Mouse (Mus musculus) ovary, postnatal 10 days (tissue): ENCODE data around the gene Sprr2a1.
"Not testable (repeated sequence)": the region's sequence is repeated elsewhere in the genome, so short reads cannot be mapped to it uniquely, and the experiment has no call there.

Experiments used
- DNase-seq: peaks from one replicate; pipeline ENCODE4 v3.0.0; 2022; ENCODE audit warnings: low spot score

Sprr2a1 gene

GRCm38 (mm10) chr3:92215569-92215968, at the start of gene Sprr2a1, which contains the start of gene Sprr2a2:
TSS of gene Sprr2a1 (plus strand) at chr3:92215799.
TSS of gene Sprr2a2 (plus strand) at chr3:92215920.
- not testable (repeated sequence) for DNase-seq

DNA sequence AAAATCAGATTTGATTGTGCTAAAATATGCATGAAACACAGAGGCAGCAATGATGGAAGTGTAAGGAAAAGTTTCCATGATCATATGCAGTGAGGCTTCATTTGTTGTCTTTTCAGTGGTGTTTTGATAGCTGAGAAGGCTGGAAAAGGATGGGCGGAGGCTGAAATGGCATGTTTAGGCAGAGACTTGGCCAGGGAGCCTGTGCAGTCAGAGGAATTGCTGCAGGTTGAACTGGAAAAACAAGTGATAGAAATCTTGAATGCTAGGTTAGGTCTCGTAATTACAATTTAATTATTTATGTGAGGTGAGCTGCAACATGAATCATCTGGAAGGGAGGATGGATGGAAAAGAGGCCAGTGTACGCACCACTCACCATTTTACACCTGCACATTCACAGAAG, 45.8 kb upstream of the Sprr2a1 start:
- no peak for DNase-seq

GRCm38 (mm10) chr3:92176880-92177279, 38.7 kb upstream of the Sprr2a1 start:
- DNase-seq: no peak

DNA sequence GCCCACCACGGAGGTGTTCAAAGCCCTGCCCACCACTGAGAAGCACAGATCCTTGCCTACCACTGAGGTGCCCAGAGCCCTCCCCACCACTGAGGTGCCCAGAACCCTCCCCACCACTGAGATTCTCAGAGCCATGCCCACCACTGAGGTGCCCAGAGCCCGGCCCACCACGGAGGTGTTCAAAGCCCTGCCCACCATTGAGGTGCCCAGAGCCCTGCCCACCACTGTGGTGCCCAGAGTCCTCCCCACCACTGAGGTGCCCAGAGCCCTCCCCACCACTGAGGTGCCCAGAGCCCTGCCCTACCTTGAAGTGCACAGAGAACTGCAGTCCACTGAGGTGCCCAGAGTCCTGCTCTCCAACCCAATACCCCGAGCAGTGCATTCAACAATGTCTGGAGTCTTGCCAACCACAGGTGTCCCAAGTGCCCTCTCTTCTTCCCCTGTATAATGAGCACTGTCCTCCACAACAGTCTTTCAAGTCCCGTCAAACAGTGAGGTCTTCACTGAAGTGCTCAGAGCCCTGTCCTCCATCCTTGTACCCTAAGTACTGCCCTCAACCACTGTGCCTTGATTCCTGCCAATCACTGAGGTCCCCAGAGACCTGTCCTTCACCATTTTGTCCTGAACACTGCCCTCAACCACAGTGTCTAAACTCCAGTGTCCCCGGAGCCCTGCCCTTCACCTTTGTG, 19.9 kb upstream of the Sprr2a1 start:
- no peak for DNase-seq

DNA sequence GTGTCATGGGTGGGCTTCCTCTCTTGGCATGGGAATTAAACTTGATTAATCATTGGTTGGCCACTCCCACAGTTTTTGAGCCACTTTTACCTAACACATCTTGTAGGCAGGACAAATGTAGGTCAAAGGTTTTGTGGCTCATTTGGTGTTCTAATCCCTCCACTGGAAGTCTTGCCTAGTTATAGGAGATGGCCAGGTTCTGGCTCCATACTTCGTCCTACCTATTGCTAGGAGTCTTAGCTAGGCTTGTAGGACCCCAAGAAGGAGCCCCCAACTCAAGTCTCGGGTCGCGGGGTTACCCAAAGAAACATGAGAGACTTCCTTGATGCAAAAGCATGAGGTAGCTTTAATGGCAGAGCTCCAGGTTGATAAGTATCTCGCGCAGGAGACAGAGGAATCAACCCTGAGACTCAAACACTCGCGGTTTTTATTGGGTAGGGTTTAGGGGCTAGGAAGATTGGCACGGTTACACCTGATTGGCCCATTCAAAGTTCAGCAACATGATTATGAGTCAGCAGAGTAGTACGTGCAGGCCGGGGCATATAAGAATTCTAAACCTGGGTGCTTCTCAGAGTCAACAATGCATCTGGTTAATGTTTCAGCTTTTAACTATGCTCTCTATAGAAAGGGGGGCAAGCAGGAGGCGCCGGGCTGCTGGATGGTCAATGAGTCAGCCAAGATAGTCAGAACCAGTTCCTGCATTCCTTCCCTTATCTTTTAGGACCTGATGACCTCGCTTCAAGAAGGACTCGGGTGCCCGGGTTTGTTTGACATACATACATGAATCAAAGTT, 4.3 kb upstream of the Sprr2a1 start:
- DNase-seq: not testable (repeated sequence)

GRCm38 (mm10) chr3:92212059-92212458, 3.5 kb upstream of the Sprr2a1 start:
- DNase-seq: not testable (repeated sequence)

- DNase-seq: not testable (repeated sequence)
These were observed 1.9 kb upstream of the Sprr2a1 start for GRCm38 (mm10) chr3:92213651-92214050.

DNA sequence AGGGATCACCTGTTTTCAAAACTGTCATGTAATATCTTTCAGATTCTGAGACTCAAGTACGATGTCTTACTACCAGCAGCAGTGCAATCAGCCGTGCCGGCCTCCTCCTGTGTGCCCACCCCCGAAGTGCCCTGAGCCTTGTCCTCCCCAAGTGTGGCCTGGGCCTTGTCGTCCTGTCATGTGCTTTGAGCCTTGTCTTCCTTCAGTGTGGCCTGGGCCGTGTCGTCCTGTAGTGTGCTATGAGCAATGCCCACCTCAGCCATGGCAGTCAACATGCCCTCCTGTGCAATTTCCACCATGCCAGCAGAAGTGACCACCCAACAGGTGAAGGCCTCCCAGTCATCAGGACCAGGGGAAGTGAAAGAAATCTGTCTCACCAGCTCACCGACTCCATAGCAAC, 3.4 kb downstream of the Sprr2a1 start:
- not testable (repeated sequence) for DNase-seq

DNA sequence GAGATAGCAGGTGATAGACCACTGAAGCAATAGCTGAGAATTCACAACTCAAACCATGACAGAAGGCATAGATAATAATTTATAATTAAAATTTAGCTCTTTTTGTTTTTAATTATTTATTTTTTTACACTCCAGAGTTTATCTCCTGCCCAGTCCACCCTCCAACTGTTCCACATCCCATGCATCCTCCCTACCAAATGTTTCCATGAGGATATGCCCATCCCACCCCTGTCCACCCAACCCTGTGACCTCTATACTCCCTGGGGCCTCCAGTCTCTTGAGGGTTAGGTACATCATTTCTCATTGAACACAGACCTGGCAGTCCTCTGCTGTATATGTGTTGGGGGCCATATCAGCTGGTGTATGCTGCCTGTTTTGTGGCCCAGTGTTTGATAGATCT, 8.1 kb downstream of the Sprr2a1 start:
- not testable (repeated sequence) for DNase-seq

- DNase-seq: not testable (repeated sequence)
These were observed 11.8 kb downstream of the Sprr2a1 start for GRCm38 (mm10) chr3:92227410-92227809.

DNA sequence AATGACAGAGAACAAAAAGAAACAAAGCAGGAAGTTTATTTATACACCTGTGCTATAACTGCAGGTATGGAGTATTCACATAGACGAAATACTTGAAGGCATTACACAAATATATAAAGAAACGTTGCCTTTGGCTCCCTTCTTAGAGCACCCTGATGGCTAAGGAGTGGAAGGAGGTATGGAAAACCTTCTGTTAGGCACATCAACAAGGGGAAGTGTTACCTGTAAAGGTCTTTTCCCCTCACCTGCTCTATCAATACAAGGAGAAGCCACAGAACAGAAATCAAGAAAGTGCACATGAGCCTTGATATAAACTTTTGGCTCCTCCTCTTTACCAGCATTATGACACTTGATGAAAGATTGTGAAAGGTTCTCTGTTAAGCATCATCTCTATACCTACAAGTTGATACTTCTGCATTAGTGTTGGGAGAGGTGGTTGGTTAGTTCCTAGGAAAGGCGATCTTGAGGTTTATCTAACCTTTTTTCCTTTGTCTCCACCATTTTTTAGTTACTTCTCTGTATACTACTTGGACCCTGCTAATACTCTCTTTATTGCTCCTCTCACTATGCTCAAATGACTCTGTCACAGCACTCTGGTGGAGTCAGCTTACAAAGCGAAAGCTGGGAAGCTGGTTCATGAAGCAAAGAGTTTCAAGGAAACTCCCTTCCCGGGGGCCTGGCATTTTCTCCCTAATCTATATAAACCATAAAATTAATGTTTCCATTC, 21.0 kb downstream of the Sprr2a1 start:
- DNase-seq: not testable (repeated sequence)

DNA sequence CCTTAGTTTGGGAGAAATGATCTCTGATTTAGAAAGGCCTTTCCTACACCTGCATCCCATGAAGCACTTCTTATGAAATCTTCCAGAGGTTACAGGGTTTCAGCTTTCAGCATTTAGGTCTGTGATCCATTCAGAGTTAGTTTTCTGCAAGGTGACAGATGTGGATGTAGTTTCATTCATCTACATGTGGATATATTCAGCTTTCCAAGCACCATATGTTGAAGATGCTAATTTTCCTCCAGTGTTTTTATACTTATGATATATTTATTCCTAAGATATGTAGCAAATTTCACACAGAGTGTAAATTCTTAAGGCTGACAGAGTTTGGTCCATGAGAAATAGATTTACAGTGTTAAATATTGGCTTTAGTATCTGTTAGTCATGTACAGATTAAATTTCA, 23.1 kb downstream of the Sprr2a1 start:
- not testable (repeated sequence) for DNase-seq

GRCm38 (mm10) chr3:92239197-92239596, 23.6 kb downstream of the Sprr2a1 start:
- not testable (repeated sequence) for DNase-seq

DNA sequence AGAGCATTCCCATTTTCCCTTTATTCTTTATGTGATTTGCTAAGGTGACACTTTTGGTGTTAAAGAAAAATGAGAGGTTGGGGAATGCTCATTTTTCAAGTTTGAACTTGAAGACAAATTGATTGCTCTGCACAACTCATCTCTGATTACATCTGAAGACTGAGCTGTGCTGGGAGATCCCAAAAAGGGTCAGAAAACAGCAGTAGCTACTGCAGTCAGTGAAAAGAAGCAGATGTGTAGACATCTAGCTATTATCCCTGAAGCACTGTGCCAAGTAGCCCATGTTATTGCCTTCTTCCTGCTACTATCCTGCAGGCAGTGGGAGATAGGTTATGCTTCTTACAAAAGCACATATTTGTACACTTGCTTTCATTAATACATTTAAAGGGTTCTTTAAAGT, 29.2 kb downstream of the Sprr2a1 start:
- DNase-seq: not testable (repeated sequence)

DNA sequence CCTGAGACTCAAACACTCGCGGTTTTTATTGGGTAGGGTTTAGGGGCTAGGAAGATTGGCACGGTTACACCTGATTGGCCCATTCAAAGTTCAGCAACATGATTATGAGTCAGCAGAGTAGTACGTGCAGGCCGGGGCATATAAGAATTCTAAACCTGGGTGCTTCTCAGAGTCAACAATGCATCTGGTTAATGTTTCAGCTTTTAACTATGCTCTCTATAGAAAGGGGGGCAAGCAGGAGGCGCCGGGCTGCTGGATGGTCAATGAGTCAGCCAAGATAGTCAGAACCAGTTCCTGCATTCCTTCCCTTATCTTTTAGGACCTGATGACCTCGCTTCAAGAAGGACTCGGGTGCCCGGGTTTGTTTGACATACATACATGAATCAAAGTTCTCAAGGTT, 30.6 kb downstream of the Sprr2a1 start:
- DNase-seq: not testable (repeated sequence)

- DNase-seq: not testable (repeated sequence)
These were observed 32.9 kb downstream of the Sprr2a1 start for GRCm38 (mm10) chr3:92248494-92248893.

- DNase-seq: not testable (repeated sequence)
These were observed 34.9 kb downstream of the Sprr2a1 start for GRCm38 (mm10) chr3:92250450-92250849.

DNA sequence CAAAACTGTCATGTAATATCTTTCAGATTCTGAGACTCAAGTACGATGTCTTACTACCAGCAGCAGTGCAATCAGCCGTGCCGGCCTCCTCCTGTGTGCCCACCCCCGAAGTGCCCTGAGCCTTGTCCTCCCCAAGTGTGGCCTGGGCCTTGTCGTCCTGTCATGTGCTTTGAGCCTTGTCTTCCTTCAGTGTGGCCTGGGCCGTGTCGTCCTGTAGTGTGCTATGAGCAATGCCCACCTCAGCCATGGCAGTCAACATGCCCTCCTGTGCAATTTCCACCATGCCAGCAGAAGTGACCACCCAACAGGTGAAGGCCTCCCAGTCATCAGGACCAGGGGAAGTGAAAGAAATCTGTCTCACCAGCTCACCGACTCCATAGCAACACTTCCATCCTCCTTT, 38.3 kb downstream of the Sprr2a1 start:
- not testable (repeated sequence) for DNase-seq

GRCm38 (mm10) chr3:92258526-92258925, 42.9 kb downstream of the Sprr2a1 start:
- DNase-seq: not testable (repeated sequence)

DNA sequence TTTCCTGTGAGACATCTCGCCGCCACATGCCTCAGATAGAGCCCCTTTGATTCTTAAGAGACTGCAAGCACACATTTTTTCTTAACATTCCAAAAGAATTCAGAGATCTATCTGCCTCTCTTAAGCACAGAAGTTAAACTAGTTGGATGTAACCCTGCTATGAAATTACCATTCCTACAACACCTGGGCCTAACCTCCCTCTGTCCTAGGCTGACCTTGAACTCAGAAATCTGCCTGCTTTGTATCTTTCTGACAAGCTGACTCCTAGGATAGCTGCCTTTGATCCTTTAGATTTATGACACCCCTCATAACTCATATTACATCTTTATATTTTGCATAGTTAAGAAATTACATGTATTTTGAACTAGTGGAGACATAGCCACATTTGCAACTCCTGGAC, 47.9 kb downstream of the Sprr2a1 start:
- not testable (repeated sequence) for DNase-seq
